In the genomic region with DNA sequence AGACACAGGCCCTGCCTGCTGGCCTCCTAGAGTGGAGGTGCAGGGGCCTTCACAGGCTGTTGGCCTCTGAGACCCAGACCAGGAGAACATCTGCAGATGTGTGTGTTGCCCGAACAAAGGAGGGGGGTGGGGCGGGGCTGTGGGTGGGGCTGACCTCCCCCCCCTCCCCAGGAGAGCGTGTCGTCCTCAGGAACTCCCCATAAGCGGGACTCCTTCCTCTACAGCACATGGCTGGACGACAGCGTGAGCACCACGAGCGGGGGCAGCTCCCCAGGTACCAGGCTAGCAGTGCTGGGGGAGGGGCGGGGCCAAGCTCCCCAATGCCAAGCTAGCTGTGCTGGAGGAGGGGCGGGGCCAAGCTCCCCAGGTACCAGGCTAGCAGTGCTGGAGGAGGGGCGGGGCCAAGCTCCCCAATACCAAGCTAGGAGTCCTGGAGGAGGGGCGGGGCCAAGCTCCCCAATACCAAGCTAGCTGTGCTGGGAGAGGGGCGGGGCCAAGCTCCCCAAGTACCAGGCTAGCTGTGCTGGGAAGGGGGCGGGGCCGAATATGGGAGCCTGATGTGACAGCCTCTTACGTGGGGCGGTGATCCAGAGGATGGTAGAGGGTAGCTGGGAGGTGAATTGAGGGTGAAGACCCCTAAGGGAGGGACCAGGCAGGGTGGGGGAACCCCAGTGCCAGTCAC, we compare ENCODE assay signal across 9 mouse cellular contexts.
A peak's percentile ranks its signal among the peaks of the same experiment; 100 is the strongest.
DNase-seq lines count a peak whose midpoint lies in the region; ATAC-seq and TF ChIP-seq lines count a peak whose summit lies in the region.
"Had no signal": no experiment of that assay in that cellular context is flagged by ENCODE, and none has a peak within 500 bp of the region (broad histone marks: within the 10 kb centered on the region; RNA-seq: fewer than 3 reads in every experiment).

No protein-coding gene starts in this region.

- no peak overlapping the region for H3K4me2 ChIP-seq in intestine, embryonic 14.5 days (ENCODE audit: low read length)
- H3K4me2 ChIP-seq in intestine, postnatal 0 days (replicated peaks; ENCODE audit: low read depth): no peak overlapping the region
- H3K4me2 ChIP-seq in hindbrain, embryonic 13.5 days: peak overlapping the region; percentile 65; the same call in 1 of the 2 replicates
- no peak overlapping the region for H3K4me2 ChIP-seq in liver, embryonic 13.5 days
- H3K4me2 ChIP-seq: limb, embryonic 15.5 days had no signal

- no peaks in the 10 kb centered on the region for H3K9me3 ChIP-seq in intestine, embryonic 14.5 days (ENCODE audit: control insufficient read depth, low read length)
- no peaks in the 10 kb centered on the region for H3K9me3 ChIP-seq in intestine, postnatal 0 days (ENCODE audit: control insufficient read depth)
- no peaks in the 10 kb centered on the region for H3K9me3 ChIP-seq in hindbrain, embryonic 13.5 days
- H3K9me3 ChIP-seq in liver, embryonic 13.5 days (replicated peaks): no peaks in the 10 kb centered on the region
- H3K9me3 ChIP-seq: limb, embryonic 15.5 days had no signal

- no peaks in the 10 kb centered on the region for H3K36me3 ChIP-seq in intestine, embryonic 14.5 days (ENCODE audit: control insufficient read depth, insufficient read depth, low read length)
- no peaks in the 10 kb centered on the region for H3K36me3 ChIP-seq in intestine, postnatal 0 days (ENCODE audit: control insufficient read depth, insufficient read depth)
- 0 out of 2 replicates have a peak, but pooled peaks cover 3% of the 10 kb centered on the region for H3K36me3 ChIP-seq in hindbrain, embryonic 13.5 days
- H3K36me3 ChIP-seq in liver, embryonic 13.5 days: no peaks in the 10 kb centered on the region
- H3K36me3 ChIP-seq: limb, embryonic 15.5 days had no signal

- peaks cover 11% of the 10 kb centered on the region; the same call in 1 of the 2 replicates for H3K4me1 ChIP-seq in intestine, embryonic 14.5 days (replicated peaks; ENCODE audit: control insufficient read depth, insufficient read depth, low read length)
- H3K4me1 ChIP-seq in intestine, postnatal 0 days (replicated peaks; ENCODE audit: control insufficient read depth, insufficient read depth, low read length): no peaks in the 10 kb centered on the region
- peaks cover 50% of the 10 kb centered on the region for H3K4me1 ChIP-seq in hindbrain, embryonic 13.5 days (replicated peaks)
- H3K4me1 ChIP-seq in liver, embryonic 13.5 days (replicated peaks): peaks cover 48% of the 10 kb centered on the region

- peaks cover 28% of the 10 kb centered on the region for H3K27me3 ChIP-seq in intestine, embryonic 14.5 days (replicated peaks; ENCODE audit: control insufficient read depth, insufficient read depth, low read length)
- peaks cover 26% of the 10 kb centered on the region for H3K27me3 ChIP-seq in intestine, postnatal 0 days (replicated peaks; ENCODE audit: control insufficient read depth, insufficient read depth, low read length)
- peaks cover 39% of the 10 kb centered on the region for H3K27me3 ChIP-seq in hindbrain, embryonic 13.5 days
- peaks cover 70% of the 10 kb centered on the region for H3K27me3 ChIP-seq in liver, embryonic 13.5 days

- ATAC-seq in intestine, embryonic 14.5 days (replicated peaks; ENCODE audit: low FRiP score, low TSS enrichment, low read depth): peak; percentile 37; the same call in 1 of the 2 replicates
- ATAC-seq in intestine, postnatal 0 days: no peak
- ATAC-seq in hindbrain, embryonic 13.5 days (ENCODE audit: low FRiP score): peak; percentile 36; the same call in 1 of the 2 replicates
- peak; percentile 39 for ATAC-seq in liver, embryonic 13.5 days (ENCODE audit: low read depth)

- no peak overlapping the region for H3K9ac ChIP-seq in intestine, embryonic 14.5 days (ENCODE audit: low read length)
- no peak overlapping the region for H3K9ac ChIP-seq in intestine, postnatal 0 days (ENCODE audit: low read depth, low read length)
- peak overlapping the region; percentile 43; the same call in 1 of the 2 replicates for H3K9ac ChIP-seq in hindbrain, embryonic 13.5 days
- no peak overlapping the region for H3K9ac ChIP-seq in liver, embryonic 13.5 days
- H3K9ac ChIP-seq: limb, embryonic 15.5 days had no signal

- no peak overlapping the region for H3K27ac ChIP-seq in intestine, embryonic 14.5 days (ENCODE audit: low read depth)
- no peak overlapping the region for H3K27ac ChIP-seq in intestine, postnatal 0 days (ENCODE audit: low read depth, low read length)
- peak overlapping the region; percentile 5; the same call in 1 of the 2 replicates for H3K27ac ChIP-seq in hindbrain, embryonic 13.5 days
- H3K27ac ChIP-seq in liver, embryonic 13.5 days: no peak overlapping the region
- H3K27ac ChIP-seq: limb, embryonic 15.5 days had no signal

- TF ChIP-seq CTCF in intestine, postnatal 0 days (IDR thresholded peaks at IDR 0.05; ENCODE audit: low read depth): no peak

- WGBS in intestine, embryonic 14.5 days: 8% methylated on average over 14 of the region's 18 CpGs
- 13% methylated on average over 15 of the region's 18 CpGs for WGBS in intestine, postnatal 0 days
- WGBS in hindbrain, embryonic 13.5 days: 3% methylated on average over 18 of the region's 18 CpGs
- 17% methylated on average over 16 of the region's 18 CpGs for WGBS in liver, embryonic 13.5 days (ENCODE audit: insufficient replicate concordance)

- no peak overlapping the region for H3K4me3 ChIP-seq in intestine, embryonic 14.5 days (ENCODE audit: low read depth, low read length)
- no peak overlapping the region for H3K4me3 ChIP-seq in intestine, postnatal 0 days (ENCODE audit: low read depth, low read length)
- H3K4me3 ChIP-seq in hindbrain, embryonic 13.5 days: no peak overlapping the region
- no peak overlapping the region for H3K4me3 ChIP-seq in liver, embryonic 13.5 days (replicated peaks)
- H3K4me3 ChIP-seq: limb, embryonic 15.5 days had no signal

- DNase-seq in intestine, embryonic 14.5 days (ENCODE audit: low spot score): no peak
- peak; percentile 70 for DNase-seq in cerebellum, adult 9-10 months
- peak; percentile 56 for DNase-seq in liver, embryonic 13.5 days
- DNase-seq in retina, embryonic 14.5 days (ENCODE audit: low spot score): peak; percentile 66
- no peak for DNase-seq in adrenal gland, postnatal 25 days
- DNase-seq in heart, adult 18-20 months: no peak

Comparison
In these comparisons a context has a peak if more than half of its experiments do, and no peak if none do; other contexts are left out.
1. DNase-seq: peak in cerebellum, adult 9-10 months (single experiment), liver, embryonic 13.5 days (single experiment) and retina, embryonic 14.5 days (single experiment); none in intestine, embryonic 14.5 days (single experiment), adrenal gland, postnatal 25 days (single experiment) and heart, adult 18-20 months (0 of 2).